Mouse (Mus musculus): ENCODE results near the gene Lrwd1. TPM values are rescaled to one million over a fixed set of nuclear protein-coding genes. Genes with fewer than 3 reads are reported as not detected.
"Not testable (repeated sequence)": the region's sequence is repeated elsewhere in the genome, so short reads cannot be mapped to it uniquely, and the experiment has no call there.

The Lrwd1 gene
- total RNA-seq, 2 experiments from 2014 or later, result 5.0 to 6.3 TPM

GRCm38 (mm10) chr5:136152365-136152764, 16.5 kb upstream of the Lrwd1 start:
- DNase-seq (ENCODE audit: low spot score), result no peak
- intact Hi-C loops (cut with DNase I), result no loop called here

GRCm38 (mm10) chr5:136149134-136149576, 13.3 kb upstream of the Lrwd1 start:
- DNase-seq (ENCODE audit: low spot score); intact Hi-C loops (cut with DNase I): not testable (repeated sequence)

- DNase-seq (ENCODE audit: low spot score), result no peak
- intact Hi-C loops (cut with DNase I), result no loop called here
Measured at GRCm38 (mm10) chr5:136147704-136148103, 11.8 kb upstream of the Lrwd1 start.

- DNase-seq (ENCODE audit: low spot score), result no peak
- intact Hi-C loops (cut with DNase I), result no loop called here
Measured at GRCm38 (mm10) chr5:136146936-136147335, 11.1 kb upstream of the Lrwd1 start.

GRCm38 (mm10) chr5:136144606-136145430, 8.9 kb upstream of the Lrwd1 start:
- intact Hi-C loops (cut with DNase I), result no loop called here
- DNase-seq (ENCODE audit: low spot score), result no peak

GRCm38 (mm10) chr5:136143161-136143755, 7.4 kb upstream of the Lrwd1 start:
- no peak for DNase-seq (ENCODE audit: low spot score)
- intact Hi-C loops (cut with DNase I), result no loop called here

GRCm38 (mm10) chr5:136142746-136143145, 6.9 kb upstream of the Lrwd1 start:
- intact Hi-C loops (cut with DNase I), result no loop called here
- no peak for DNase-seq (ENCODE audit: low spot score)

GRCm38 (mm10) chr5:136140057-136140482, 4.2 kb upstream of the Lrwd1 start:
- DNase-seq (ENCODE audit: low spot score), result no peak
- intact Hi-C loops (cut with DNase I), result no loop called here

- intact Hi-C loops (cut with DNase I), result no loop called here
- DNase-seq (ENCODE audit: low spot score), result no peak
Measured at GRCm38 (mm10) chr5:136139393-136139792, 3.5 kb upstream of the Lrwd1 start.

GRCm38 (mm10) chr5:136137658-136138274, 1.9 kb upstream of the Lrwd1 start:
- DNase-seq (ENCODE audit: low spot score), result no peak
- intact Hi-C loops (cut with DNase I), result no loop called here

GRCm38 (mm10) chr5:136136292-136136990, 567 bp upstream of the Lrwd1 start:
- intact Hi-C loops (cut with DNase I), result no loop called here

GRCm38 (mm10) chr5:136122165-136122564, 13.7 kb downstream of the Lrwd1 start:
- intact Hi-C loops (cut with DNase I), result loop anchor here (5.0 kb wide), 1 partner anchor 335 kb away; no protein-coding TSS in a partner anchor
- no peak for DNase-seq (ENCODE audit: low spot score)

More at GRCm38 (mm10) chr5:136136292-136136990, 567 bp upstream of the Lrwd1 start:
- no peak for DNase-seq (ENCODE audit: low spot score)

GRCm38 (mm10) chr5:136116784-136117112, 19.1 kb downstream of the Lrwd1 start:
- intact Hi-C loops (cut with DNase I), result loop anchor here (2.0 kb wide), 1 partner anchor 18 kb away; no protein-coding TSS in a partner anchor
- DNase-seq (ENCODE audit: low spot score), result no peak

GRCm38 (mm10) chr5:136115891-136116783, 19.7 kb downstream of the Lrwd1 start, which contains the start of gene Polr2j:
Gene Polr2j, plus strand, starts transcription at chr5:136116631.
- intact Hi-C loops (cut with DNase I), result loop anchor here (2.0 kb wide), 1 partner anchor 19 kb away; no protein-coding TSS in a partner anchor

GRCm38 (mm10) chr5:136113546-136113945, 22.3 kb downstream of the Lrwd1 start:
- DNase-seq (ENCODE audit: low spot score); intact Hi-C loops (cut with DNase I): not testable (repeated sequence)

More at GRCm38 (mm10) chr5:136115891-136116783, 19.7 kb downstream of the Lrwd1 start, which contains the start of gene Polr2j:
- DNase-seq (ENCODE audit: low spot score), result peak; percentile 89

- DNase-seq (ENCODE audit: low spot score), result no peak
- intact Hi-C loops (cut with DNase I), result no loop called here
Measured at GRCm38 (mm10) chr5:136109042-136109441, 26.8 kb downstream of the Lrwd1 start.

- intact Hi-C loops (cut with DNase I), result no loop called here
- DNase-seq (ENCODE audit: low spot score), result no peak
Measured at GRCm38 (mm10) chr5:136108486-136108885, 27.4 kb downstream of the Lrwd1 start.

- DNase-seq (ENCODE audit: low spot score), result no peak
- intact Hi-C loops (cut with DNase I), result loop anchor here (5.0 kb wide), 1 partner anchor 83 kb away; no protein-coding TSS in a partner anchor
Measured at GRCm38 (mm10) chr5:136104511-136104910, 31.4 kb downstream of the Lrwd1 start.
